Mouse (Mus musculus) thymus, adult 18-20 months (tissue): Measurements from ENCODE around the gene Ly86.

Experiments
- DNase-seq, 2 experiments: peaks; one replicate each; pipeline ENCODE4 v3.0.0; 2022; ENCODE audit warnings: mixed read lengths in 2 of 2

The Ly86 gene

DNA sequence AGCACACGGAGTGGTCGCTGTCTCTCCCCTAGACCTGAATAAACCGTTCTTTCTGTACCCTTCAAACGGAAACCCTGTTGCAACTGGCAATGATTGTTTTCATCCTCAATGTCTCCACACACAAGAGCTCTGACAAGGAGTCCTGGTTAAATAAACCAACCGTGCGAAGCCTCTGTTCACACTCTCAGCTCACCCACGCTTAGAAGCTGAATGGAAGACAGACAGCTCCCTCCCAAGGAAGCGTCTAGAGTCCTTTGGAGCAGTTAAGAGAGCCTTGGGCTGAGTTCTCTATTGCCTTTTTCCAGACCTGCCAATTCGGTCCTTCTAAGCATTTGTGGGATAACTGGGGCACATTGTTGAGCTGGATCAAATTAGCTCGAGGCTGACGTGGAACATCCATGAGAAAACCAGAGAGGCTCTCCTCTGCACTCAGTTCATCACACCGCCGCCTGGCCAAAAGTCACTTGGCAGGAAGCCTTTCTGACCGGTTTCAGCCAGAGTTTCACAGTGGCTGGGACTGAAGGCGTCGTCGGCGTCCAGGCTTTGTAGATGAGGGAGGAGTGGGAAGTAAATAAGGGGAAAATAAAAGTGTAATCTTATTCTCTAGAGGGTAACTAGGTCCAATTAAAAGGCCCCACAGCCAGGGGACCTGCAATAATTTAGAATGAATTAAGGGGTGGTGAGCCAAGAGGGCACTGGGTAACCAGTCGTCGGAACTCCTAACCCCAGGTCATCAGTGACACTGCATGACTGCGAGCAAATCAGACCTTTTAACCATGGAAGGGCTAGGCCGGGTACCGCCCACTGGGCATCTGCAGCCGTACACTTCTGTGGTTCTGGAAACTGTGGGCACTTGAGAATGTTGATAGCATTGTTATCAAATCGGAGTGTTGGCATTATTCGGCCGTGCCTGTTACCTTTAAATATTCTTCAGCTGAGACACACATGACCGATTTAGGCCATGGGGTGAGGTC lies 115.2 kb downstream of the Ly86 start:
- no peak for DNase-seq

- DNase-seq: no peak
Measured at GRCm38 (mm10) chr13:37462049-37462702, 117.2 kb downstream of the Ly86 start.

DNA sequence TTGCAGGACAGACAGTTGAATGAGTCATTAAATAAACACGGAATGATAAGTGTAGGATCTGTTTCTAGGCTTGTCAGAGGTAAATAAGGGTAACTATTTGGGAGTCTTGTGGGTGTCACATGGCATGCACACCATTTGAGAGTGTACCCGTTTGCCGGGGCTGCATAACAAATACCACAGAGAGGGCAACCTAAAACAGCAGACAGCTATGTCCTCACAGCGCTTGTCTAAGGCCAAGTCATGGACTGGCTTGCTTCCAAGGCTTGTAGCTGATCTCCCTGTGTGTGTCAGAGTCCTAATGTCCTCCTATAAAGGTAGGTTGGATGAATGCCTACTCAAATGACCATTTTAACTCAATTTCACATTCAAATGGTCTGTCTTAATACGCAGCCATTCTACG lies 120.7 kb downstream of the Ly86 start:
- DNase-seq: no peak

DNA sequence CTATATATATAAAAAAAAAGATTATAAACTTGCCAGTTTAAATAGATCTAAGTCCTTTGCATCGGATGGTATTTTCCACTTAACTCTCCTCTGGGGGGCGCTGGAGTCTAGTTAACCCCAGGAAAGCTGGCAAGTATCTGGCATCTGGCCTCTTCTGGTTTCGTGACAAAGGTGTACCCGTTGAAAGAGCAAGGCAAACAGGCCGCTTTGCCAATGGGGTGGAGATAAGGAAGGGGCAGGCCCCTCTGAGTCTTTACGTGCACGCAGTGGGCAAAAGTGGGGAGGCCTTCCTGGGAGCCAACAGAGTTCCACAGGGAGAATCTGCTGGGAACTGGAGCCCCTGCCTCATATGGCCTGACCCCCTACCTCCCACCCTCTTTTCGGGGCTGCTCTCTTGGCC lies 122.8 kb downstream of the Ly86 start:
- peak in 1 of 2 experiments; percentile 54 for DNase-seq
